Mouse (Mus musculus) kidney, postnatal 14 days (tissue): ENCODE results near the gene Cyp2s1.
"Not testable (repeated sequence)": the region's sequence is repeated elsewhere in the genome, so short reads cannot be mapped to it uniquely, and the experiment has no call there.

ENCODE experiments used
- DNase-seq: peaks from one replicate; pipeline ENCODE4 v3.0.0; 2022; ENCODE audit warnings: mixed read lengths

Cyp2s1 gene

DNA sequence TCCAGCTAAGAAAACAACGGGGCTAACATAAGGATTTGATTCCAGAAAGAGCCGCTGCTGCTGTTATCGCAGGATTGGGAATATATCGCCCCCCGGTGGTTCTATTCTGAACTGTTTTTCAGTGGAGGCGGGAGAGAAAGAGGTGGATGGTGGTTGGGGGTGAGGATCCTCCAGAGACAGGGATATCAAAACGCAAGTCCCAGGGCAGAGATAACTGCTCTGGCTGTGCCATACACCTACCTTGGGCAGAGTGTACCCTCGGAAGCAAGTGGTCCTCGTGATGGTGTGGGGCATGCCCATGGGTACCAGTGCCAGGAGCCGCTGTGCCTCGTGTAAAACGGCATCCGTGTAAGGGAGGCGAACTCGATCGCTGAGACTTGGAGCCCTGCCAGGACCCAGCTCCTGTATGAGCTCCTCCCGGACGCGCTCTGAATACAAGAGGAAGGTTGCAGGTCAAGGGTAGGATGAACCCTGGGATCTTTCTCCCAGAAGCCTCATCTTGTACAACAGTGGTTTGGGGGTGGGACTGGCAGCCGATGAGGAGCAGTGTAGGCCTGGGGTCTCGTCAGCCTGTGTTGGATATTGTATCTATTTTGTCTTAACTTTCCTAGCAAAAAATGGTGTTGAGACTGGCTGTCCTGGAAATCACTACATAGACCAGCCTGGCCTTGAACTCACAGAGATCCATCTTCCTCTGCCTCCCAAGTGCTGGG, 10.9 kb downstream of the Cyp2s1 start:
- DNase-seq = peak; percentile 85

DNA sequence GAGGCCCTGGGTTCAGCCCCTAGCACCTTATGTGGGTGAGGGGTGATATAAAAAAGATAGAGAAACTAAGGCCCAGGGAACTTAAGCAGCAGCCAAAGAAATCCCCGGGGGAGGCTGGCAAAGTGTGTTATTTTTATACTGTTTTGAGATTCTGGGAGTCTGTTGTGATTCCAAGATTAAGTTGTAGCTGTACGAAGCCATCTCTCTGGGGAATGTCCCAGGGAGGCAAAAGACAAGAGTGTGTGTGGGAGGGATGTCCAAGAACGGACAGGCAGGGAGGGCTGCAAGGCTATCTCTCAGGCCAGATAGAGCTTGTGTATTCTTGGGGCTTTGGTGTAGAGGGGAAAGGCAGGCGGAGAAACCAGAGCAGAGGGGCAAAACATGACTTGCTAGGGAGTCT, 11.9 kb downstream of the Cyp2s1 start:
- DNase-seq = no peak

DNA sequence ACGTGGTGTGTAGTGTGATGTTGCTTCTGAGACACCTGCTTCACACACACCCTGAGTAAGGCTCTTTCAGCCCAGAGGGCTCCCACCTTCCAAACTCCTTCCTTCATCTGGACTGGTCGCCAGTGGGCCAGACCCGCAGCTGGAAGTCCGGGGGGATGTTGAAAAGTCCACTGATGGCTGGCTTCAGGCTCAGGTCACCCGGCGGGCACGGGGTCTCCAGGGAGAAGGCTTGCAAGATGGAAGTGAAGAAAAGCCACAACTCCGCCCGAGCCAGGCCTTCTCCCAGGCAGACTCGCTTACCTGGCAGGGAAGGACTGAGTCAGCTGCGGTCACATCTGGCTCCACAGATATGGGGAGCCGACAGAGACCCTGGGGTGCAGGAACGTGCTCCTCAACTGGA, 13.3 kb downstream of the Cyp2s1 start:
- DNase-seq = no peak

DNA sequence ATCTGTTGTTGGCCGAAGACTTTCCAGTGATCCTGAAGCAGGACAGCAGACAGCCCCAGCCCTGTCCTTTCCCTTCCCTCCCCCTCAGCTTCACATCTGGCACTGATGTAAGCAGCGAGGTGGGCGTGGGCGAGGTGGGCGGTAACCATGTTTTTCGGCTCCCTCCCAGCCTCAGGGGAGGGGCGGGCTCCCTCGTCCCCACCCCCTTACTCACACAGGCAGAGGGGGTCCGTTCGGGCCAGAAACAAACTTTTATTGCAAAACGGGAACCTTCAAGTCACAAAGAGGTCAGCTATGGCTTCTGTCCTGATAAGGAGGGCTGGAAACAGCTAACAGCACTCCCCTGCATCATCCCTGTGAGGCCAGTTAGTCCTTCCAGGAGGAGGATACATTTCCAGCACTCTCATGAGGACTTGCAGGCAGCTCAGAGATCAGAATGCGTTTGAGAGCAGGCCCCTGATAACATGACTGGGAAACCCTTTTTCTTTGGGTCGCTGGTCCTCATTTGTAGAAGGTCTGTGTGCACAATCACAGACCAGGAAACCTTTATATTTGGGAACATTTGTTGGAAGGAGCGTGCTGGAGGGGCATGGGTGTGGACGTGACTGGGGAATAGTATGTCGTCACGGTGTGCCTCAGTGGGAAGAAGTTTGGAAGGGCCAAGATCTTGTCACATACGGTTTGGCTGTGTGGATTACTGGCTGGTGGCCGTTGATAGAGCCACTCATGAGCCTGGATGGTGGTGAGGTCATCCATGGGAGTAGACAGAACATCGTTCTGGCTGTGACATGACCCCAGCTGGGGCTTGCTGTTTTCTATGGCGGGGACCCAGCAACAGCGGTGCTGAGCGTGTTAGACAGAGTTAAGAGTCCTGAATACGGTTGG, 14.2 kb downstream of the Cyp2s1 start:
- peak; percentile 81 for DNase-seq

DNA sequence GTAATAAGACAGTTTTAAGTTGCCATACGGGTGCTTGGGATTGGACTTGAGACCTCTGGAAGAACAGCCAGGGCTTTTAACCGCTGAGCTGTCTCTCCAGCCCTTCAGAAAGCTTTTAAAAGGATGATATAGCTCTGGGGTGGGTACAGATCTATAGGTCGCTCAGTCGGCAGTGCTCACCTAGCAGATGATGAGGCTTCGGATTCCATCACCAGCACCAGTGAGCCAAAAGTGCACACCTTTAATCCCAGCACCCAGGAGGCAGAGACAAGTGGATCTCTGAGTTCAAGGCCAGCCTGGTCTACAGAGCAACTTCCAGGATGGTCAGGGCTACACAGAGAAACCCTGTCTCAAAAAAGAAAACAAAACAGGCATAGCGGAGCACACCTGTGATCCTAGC, 15.7 kb downstream of the Cyp2s1 start:
- DNase-seq = no peak

- no peak for DNase-seq
Observed at GRCm38 (mm10) chr7:25799369-25799768, 17.3 kb downstream of the Cyp2s1 start.

- no peak for DNase-seq
Observed at GRCm38 (mm10) chr7:25798540-25798939, 18.2 kb downstream of the Cyp2s1 start.

DNA sequence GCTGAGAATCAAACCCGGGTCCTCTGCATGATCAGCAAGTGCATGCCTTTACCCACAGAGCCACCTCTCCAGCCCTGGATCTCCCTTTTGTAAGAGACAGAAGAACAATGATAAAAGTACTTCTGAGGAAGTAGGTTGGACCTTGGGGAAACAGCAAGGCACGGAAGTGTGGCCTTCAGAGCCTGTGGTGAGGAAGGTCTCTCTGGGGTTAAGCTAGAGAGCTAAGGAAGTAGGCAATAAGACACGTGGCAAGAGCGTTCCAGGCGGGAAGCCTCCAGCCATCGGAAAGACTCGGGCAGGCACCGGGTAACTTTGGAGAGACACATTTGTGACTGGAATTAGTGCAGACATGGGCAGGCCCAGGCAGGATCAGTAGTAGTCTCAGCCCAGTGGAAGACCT, 21.9 kb downstream of the Cyp2s1 start:
- no peak for DNase-seq

GRCm38 (mm10) chr7:25793679-25794078, 23.0 kb downstream of the Cyp2s1 start:
- peak; percentile 52 for DNase-seq

DNA sequence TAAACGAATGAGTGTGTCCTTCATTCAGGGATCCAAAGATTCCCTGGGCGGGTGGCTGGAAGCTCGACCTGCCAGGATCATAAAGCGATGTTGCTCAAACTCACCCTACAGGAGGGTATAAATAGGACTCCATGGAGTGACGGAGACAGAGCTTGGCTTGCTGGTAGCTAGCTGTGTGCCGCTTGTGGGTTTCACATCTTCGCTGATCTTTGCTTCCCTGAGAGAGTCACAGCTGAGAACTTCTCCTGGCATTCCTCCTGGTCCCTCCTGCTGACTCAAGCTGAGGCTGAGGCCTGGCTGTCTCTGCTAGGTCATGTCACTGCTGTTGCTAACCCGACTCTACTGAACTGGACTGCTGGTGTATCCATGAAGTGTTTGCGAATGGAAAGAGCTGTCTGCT, 23.7 kb downstream of the Cyp2s1 start:
- not testable (repeated sequence) for DNase-seq

- no peak for DNase-seq
Observed at GRCm38 (mm10) chr7:25790615-25791014, 26.1 kb downstream of the Cyp2s1 start.

GRCm38 (mm10) chr7:25789129-25789440, 27.6 kb downstream of the Cyp2s1 start:
- DNase-seq = no peak

DNA sequence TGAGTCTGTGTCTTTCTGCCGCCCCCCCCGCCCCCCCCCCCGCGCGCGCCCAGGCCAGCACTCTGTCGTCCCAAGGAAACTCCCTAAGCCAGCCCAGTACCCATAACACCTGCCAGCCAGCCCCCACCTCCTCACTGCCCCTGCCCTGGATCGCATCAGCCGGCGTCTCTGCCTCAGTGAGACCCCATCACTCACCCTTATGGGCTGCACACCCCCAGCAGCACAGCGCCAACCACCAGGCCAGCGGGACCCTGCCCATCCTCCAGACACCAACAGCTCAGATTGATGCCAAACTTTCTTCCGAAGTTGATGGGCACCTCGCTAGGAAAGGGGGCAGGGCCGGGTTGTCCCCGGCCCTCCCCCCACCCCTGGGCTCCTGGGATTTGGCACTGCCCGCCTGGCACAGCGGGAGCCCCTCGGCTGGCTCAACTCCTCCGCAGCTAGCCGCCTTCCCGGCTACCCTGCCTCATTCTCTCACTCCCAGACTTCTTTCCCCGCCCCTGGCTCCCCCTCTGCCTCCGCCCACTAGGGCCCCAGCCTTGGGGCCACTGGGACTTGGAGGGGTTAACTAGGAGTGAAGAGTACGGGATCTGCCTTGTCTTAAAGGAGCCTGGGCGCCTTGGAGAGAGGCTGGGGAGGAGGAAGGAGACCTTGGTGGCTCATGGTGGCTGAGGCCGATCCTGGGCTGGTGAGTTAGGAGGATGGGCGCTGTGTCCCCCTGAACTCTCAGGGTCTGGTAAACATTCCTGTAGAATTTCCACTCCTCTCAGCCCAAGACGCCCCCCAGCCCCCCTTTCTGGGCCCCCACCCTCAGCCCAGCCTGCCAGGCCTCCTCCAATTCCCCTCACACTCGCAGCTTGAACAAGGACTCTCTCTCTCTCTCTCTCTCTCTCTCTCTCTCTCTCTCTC, 28.2 kb downstream of the Cyp2s1 start, which contains the start of gene Axl:
TSS of gene Axl (minus strand) at position 486 of the 909 bp plus-strand sequence.
- peak; percentile 76 for DNase-seq

- DNase-seq = no peak
Observed at GRCm38 (mm10) chr7:25787456-25788219, 29.1 kb downstream of the Cyp2s1 start.

DNA sequence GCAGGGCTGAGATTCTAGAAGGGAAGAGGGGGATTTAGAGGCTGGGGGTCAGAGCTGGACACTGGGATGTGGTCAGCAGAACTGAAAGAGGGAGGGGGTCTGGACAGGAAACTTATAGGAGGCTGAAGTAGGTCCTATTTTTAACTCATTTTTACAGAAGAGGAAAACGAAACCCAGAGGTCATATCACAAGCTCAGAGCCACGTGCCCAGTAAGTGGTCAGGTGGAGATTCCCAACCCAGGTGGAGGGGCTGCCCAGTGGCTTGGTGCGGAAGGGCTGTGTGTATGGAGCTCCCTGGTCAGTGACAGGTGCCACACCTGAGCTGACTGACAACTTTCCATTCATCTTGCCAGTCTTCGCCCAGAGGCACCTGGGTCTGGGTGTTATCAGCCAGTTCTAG, 29.7 kb downstream of the Cyp2s1 start:
- no peak for DNase-seq

GRCm38 (mm10) chr7:25785752-25786151, 31.0 kb downstream of the Cyp2s1 start:
- no peak for DNase-seq

DNA sequence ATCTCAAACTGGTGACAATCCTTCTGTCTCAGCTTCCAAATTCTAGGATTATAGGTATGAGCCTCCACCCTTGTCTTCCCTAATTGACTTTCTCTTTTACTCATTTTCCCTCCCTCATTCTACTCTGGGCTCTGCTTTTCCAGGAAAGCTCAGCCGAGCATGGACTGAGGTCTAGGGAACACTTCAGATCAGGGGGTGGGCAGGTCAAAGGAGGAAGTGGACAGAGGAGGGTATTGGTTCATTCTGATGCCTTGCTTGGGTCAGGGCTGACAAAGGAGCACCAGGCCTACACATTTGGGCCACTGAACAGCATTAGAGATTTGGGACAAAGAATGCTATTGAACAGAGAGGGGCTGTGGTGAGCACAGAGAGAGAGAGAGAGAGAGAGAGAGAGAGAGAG, 31.9 kb downstream of the Cyp2s1 start:
- no peak for DNase-seq

DNA sequence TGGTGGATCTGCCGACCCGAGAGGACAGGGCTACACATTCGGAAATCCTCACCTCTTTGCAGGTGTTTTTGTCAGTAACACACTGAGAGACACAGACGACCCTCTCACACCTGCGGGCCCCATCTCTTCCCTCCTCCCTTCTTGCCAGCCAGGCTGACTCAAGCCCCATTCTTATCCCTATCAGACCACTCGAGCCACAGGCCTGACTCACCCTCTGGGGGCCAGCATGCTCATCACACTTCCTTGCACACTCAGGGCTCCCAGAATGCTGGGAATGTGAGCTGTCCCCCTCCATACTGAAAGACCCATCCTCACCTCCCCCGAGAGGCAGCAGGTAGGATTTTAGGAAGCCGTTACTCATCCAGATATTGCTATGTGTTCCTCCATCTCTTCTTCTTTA, 33.0 kb downstream of the Cyp2s1 start:
- DNase-seq = no peak

DNA sequence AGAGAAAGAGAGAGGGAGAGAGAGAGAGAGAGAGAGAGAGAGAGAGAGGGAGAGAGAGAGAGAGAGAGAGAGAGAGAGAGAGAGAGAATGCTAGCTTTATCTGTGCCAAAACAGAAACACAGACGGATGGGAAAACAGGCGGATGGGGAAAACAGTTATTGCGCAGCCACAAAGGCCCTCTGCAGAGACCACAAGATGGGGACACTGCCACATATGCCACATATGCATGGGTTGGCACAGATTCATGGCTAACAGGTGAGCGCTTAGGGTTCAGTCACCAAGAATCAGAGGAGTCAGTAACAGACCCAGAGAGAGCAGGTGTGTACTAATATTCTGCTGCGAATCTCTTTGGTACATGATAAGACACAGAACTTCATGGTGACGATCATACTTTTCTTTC, 34.0 kb downstream of the Cyp2s1 start:
- DNase-seq = no peak

GRCm38 (mm10) chr7:25781937-25782610, 34.6 kb downstream of the Cyp2s1 start:
- DNase-seq = no peak

DNA sequence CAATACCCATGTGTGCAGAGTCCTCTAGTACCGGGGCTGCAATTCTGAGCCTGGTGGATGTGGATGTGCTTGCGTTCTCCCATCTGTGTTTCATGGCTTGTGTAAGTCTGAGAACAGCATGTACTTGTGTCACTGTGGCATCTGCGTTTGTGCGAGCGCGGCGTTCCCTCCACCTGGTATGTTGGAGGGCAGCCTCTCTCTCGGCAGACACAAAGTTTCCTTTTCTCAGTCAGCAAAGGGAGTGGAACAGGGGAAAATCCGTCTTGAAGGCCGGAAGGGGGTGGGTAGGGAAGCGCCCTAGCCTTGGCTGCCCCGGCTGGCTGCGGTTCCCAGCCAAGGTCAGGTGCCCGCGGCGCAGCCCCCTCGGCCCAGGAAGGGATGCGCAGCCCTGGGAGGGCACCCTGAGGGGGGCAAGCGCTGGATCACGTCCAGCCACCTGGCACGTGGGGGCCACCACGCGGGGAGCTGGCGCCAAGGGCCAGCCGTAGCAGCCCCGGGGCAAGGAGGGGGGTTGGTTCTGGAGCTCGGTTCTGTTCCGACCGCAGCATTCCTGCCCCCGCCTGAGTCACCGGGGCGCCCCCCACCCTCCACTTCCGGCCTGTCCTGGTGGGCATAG, 35.3 kb downstream of the Cyp2s1 start:
- DNase-seq = peak; percentile 46
